Mouse (Mus musculus): ENCODE measurements around the gene Selenov.

DNA sequence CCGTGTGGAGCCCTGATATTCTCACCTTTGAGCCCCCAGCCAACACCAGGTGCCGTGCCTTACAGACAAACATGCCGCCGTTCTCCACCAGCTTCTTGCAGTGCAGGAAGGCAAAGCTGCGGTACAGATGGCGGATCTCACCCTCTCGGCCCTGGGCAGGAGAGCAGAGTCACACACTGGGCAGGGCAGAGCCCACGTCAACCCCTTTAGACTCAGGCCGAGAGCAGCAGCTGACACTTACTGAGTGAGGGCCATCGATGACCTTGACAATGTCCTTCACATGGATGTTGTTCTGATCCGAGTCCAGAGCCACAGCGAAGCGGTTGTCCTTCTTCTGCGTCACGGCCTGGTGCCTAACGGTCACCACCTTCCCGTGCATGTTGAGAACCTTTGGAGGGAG is 27.7 kb upstream of the Selenov start:
- no peak for TF ChIP-seq CTCF (IDR thresholded peaks at IDR 0.05; ENCODE audit: borderline replicate concordance, insufficient read depth, low read depth, low read length)
- no peak for TF ChIP-seq POLR2A (IDR thresholded peaks at IDR 0.05; ENCODE audit: borderline replicate concordance, insufficient read depth, low read length)
